Mouse (Mus musculus) neural tube, embryonic 12.5 days (tissue): Measurements from ENCODE around the gene Olfr1410. TPM values are rescaled to one million over a fixed set of nuclear protein-coding genes. Genes with fewer than 3 reads are reported as not detected.

Source experiments
- ATAC-seq: fragments of 200-750 bp; cut with Nextera tagmentation; 2 replicates; pipeline ENCODE4 v1.8.0; 2017; ENCODE audit warnings: low read depth, mild to moderate bottlenecking, moderate TSS enrichment, moderate library complexity; ENCODE audit not compliant: low FRiP score
- H3K27ac ChIP-seq: fragments of 300-500 bp; sonication (generic); 2 replicates; pipeline ENCODE4 v1.5.1; 2016
- H3K27me3 ChIP-seq: fragments of 300-500 bp; sonication (generic); replicated peaks from 2 replicates; pipeline ENCODE4 v1.6.1; 2016; ENCODE audit warnings: mild to moderate bottlenecking
- H3K36me3 ChIP-seq: fragments of 300-500 bp; sonication (generic); 2 replicates; pipeline ENCODE4 v1.6.1; 2016; ENCODE audit warnings: mild to moderate bottlenecking
- H3K4me1 ChIP-seq: fragments of 300-500 bp; sonication (generic); 2 replicates; pipeline ENCODE4 v1.6.1; 2016
- H3K4me2 ChIP-seq: fragments of 300-500 bp; sonication (generic); replicated peaks from 2 replicates; pipeline ENCODE4 v1.6.1; 2016; ENCODE audit warnings: mild to moderate bottlenecking
- H3K4me3 ChIP-seq: fragments of 300-500 bp; sonication (generic); 2 replicates; pipeline ENCODE4 v1.5.1; 2016
- H3K9ac ChIP-seq: fragments of 300-500 bp; sonication (generic); 2 replicates; pipeline ENCODE4 v1.6.1; 2016; ENCODE audit warnings: mild to moderate bottlenecking
- H3K9me3 ChIP-seq: fragments of 300-500 bp; sonication (generic); 2 replicates; pipeline ENCODE4 v1.6.1; 2016; ENCODE audit warnings: mild to moderate bottlenecking
- WGBS: fragments of 180-500 bp; shearing (Covaris S2); methylation state at CpG from one replicate; pipeline ENCODE4 v1.1.7; 2016; 5-methylcytosine and 5-hydroxymethylcytosine counted together
- polyA plus RNA-seq: library from polyadenylated mRNA; unstranded; fragments of >200 nt; fragmentation: Nextera tagmentation; extraction: Ambion mirVana; gene quantifications from 2 replicates; pipeline ENCODE4 v1.2.1, GENCODE M21; 2016

Olfr1410 gene
- polyA plus RNA-seq, 1 experiment from 2014 or later, result not detected

- Histone ChIP-seq H3K27ac (no peak overlapping the region), H3K9ac (no peak overlapping the region), H3K36me3 (peaks cover 5% of the 10 kb centered on the region; the same call in 1 of the 2 replicates), H3K4me2 (no peak overlapping the region), H3K4me3 (no peak overlapping the region), H3K4me1 (peaks cover 24% of the 10 kb centered on the region), H3K27me3 (no peaks in the 10 kb centered on the region; the same call in 1 of the 2 replicates), H3K9me3 (no peaks in the 10 kb centered on the region)
- WGBS, result 51% methylated on average over 4 of the region's 4 CpGs
- no peak for ATAC-seq
Observed at GRCm38 (mm10) chr1:92643691-92644090, 38.1 kb downstream of the Olfr1410 start.

- ATAC-seq, result no peak
- Histone ChIP-seq H3K27ac (no peak overlapping the region), H3K36me3 (no peaks in the 10 kb centered on the region), H3K9ac (no peak overlapping the region), H3K4me2 (no peak overlapping the region), H3K4me1 (peaks cover 23% of the 10 kb centered on the region), H3K27me3 (no peaks in the 10 kb centered on the region; the same call in 1 of the 2 replicates), H3K4me3 (no peak overlapping the region), H3K9me3 (no peaks in the 10 kb centered on the region)
- 83% methylated on average over 5 of the region's 5 CpGs for WGBS
Observed at GRCm38 (mm10) chr1:92644916-92645315, 39.3 kb downstream of the Olfr1410 start.

GRCm38 (mm10) chr1:92646111-92646510 is 40.5 kb downstream of the Olfr1410 start:
- no peaks in the 10 kb centered on the region for H3K9me3 ChIP-seq
- no peaks in the 10 kb centered on the region for H3K36me3 ChIP-seq
- H3K27me3 ChIP-seq, result no peaks in the 10 kb centered on the region; the same call in 1 of the 2 replicates
- no peak overlapping the region for H3K9ac ChIP-seq
- no peak overlapping the region for H3K4me3 ChIP-seq
- no peak overlapping the region for H3K4me2 ChIP-seq
- peaks cover 12% of the 10 kb centered on the region for H3K4me1 ChIP-seq
- WGBS, result 49% methylated on average over 2 of the region's 2 CpGs
- no peak overlapping the region for H3K27ac ChIP-seq
- no peak for ATAC-seq

GRCm38 (mm10) chr1:92646601-92647000 is 41.0 kb downstream of the Olfr1410 start:
- 62% methylated on average over 7 of the region's 7 CpGs for WGBS
- Histone ChIP-seq H3K9me3 (no peaks in the 10 kb centered on the region), H3K4me1 (peaks cover 15% of the 10 kb centered on the region), H3K27ac (no peak overlapping the region), H3K27me3 (no peaks in the 10 kb centered on the region; the same call in 1 of the 2 replicates), H3K9ac (no peak overlapping the region), H3K4me2 (no peak overlapping the region), H3K36me3 (no peaks in the 10 kb centered on the region), H3K4me3 (no peak overlapping the region)
- no peak for ATAC-seq

GRCm38 (mm10) chr1:92647026-92647425 is 41.4 kb downstream of the Olfr1410 start:
- H3K4me2 ChIP-seq, result no peak overlapping the region
- WGBS, result 75% methylated on average over 4 of the region's 4 CpGs
- peaks cover 15% of the 10 kb centered on the region for H3K4me1 ChIP-seq
- no peak overlapping the region for H3K9ac ChIP-seq
- H3K27me3 ChIP-seq, result no peaks in the 10 kb centered on the region; the same call in 1 of the 2 replicates
- H3K9me3 ChIP-seq, result no peaks in the 10 kb centered on the region
- H3K36me3 ChIP-seq, result no peaks in the 10 kb centered on the region
- H3K4me3 ChIP-seq, result no peak overlapping the region
- no peak overlapping the region for H3K27ac ChIP-seq
- ATAC-seq, result no peak

- H3K9ac ChIP-seq, result no peak overlapping the region
- no peak overlapping the region for H3K27ac ChIP-seq
- no peak overlapping the region for H3K4me3 ChIP-seq
- peak; percentile 49 for ATAC-seq
- no peaks in the 10 kb centered on the region for H3K36me3 ChIP-seq
- no peaks in the 10 kb centered on the region; the same call in 1 of the 2 replicates for H3K27me3 ChIP-seq
- peaks cover 10% of the 10 kb centered on the region; the same call in 1 of the 2 replicates for H3K4me1 ChIP-seq
- no peaks in the 10 kb centered on the region for H3K9me3 ChIP-seq
- no peak overlapping the region for H3K4me2 ChIP-seq
- WGBS, result 8% methylated on average over 8 of the region's 8 CpGs
Observed at GRCm38 (mm10) chr1:92647752-92648151, 42.2 kb downstream of the Olfr1410 start.

- H3K9ac ChIP-seq, result no peak overlapping the region
- H3K36me3 ChIP-seq, result no peaks in the 10 kb centered on the region
- peak; percentile 45; the same call in 1 of the 2 replicates for ATAC-seq
- H3K4me3 ChIP-seq, result no peak overlapping the region
- H3K4me2 ChIP-seq, result no peak overlapping the region
- no peaks in the 10 kb centered on the region for H3K9me3 ChIP-seq
- WGBS, result 56% methylated on average over 10 of the region's 10 CpGs
- peaks cover 10% of the 10 kb centered on the region; the same call in 1 of the 2 replicates for H3K4me1 ChIP-seq
- H3K27me3 ChIP-seq, result no peaks in the 10 kb centered on the region; the same call in 1 of the 2 replicates
- H3K27ac ChIP-seq, result no peak overlapping the region
Observed at GRCm38 (mm10) chr1:92648197-92648596, 42.6 kb downstream of the Olfr1410 start.

GRCm38 (mm10) chr1:92648673-92649072 is 43.1 kb downstream of the Olfr1410 start, which contains the start of gene Otos:
Otos (minus strand) TSS chr1:92648841.
- peak; percentile 54 for ATAC-seq

GRCm38 (mm10) chr1:92651467-92651866 is 45.9 kb downstream of the Olfr1410 start:
- no peaks in the 10 kb centered on the region for H3K36me3 ChIP-seq
- no peaks in the 10 kb centered on the region; the same call in 1 of the 2 replicates for H3K27me3 ChIP-seq
- no peak overlapping the region for H3K27ac ChIP-seq
- H3K9ac ChIP-seq, result no peak overlapping the region
- H3K4me2 ChIP-seq, result no peak overlapping the region
- no peak overlapping the region for H3K4me3 ChIP-seq
- H3K4me1 ChIP-seq, result peaks cover 10% of the 10 kb centered on the region; the same call in 1 of the 2 replicates
- H3K9me3 ChIP-seq, result no peaks in the 10 kb centered on the region
- no peak for ATAC-seq
- WGBS, result 46% methylated on average over 3 of the region's 3 CpGs

More at GRCm38 (mm10) chr1:92648673-92649072, 43.1 kb downstream of the Olfr1410 start, which contains the start of gene Otos:
- H3K4me3 ChIP-seq, result no peak within 1 kb of the TSS
- H3K9ac ChIP-seq, result no peak within 1 kb of the TSS
- H3K9me3 ChIP-seq, result no peaks in the 10 kb centered on the region
- H3K27me3 ChIP-seq, result no peaks in the 10 kb centered on the region; the same call in 1 of the 2 replicates
- no peaks in the 10 kb centered on the region for H3K36me3 ChIP-seq
- H3K27ac ChIP-seq, result no peak within 1 kb of the TSS
- WGBS, result 28% methylated on average over 8 of the region's 8 CpGs
- no peak within 1 kb of the TSS for H3K4me2 ChIP-seq
- H3K4me1 ChIP-seq, result peaks cover 10% of the 10 kb centered on the region; the same call in 1 of the 2 replicates

GRCm38 (mm10) chr1:92653179-92653578 is 47.6 kb downstream of the Olfr1410 start:
- WGBS, result 94% methylated on average over 3 of the region's 3 CpGs
- ATAC-seq, result no peak
- H3K27me3 ChIP-seq, result no peaks in the 10 kb centered on the region; the same call in 1 of the 2 replicates

GRCm38 (mm10) chr1:92654676-92655075 is 49.1 kb downstream of the Olfr1410 start:
- Histone ChIP-seq H3K4me1 (peaks cover 13% of the 10 kb centered on the region), H3K9me3 (no peaks in the 10 kb centered on the region), H3K4me2 (no peak overlapping the region), H3K9ac (no peak overlapping the region), H3K27me3 (no peaks in the 10 kb centered on the region), H3K36me3 (no peaks in the 10 kb centered on the region), H3K27ac (no peak overlapping the region), H3K4me3 (no peak overlapping the region)
- 82% methylated on average over 2 of the region's 2 CpGs for WGBS
- ATAC-seq, result no peak

More at GRCm38 (mm10) chr1:92653179-92653578, 47.6 kb downstream of the Olfr1410 start:
- Histone ChIP-seq H3K27ac (no peak overlapping the region), H3K9ac (no peak overlapping the region), H3K9me3 (no peaks in the 10 kb centered on the region), H3K4me2 (no peak overlapping the region), H3K36me3 (no peaks in the 10 kb centered on the region), H3K4me1 (peaks cover 13% of the 10 kb centered on the region), H3K4me3 (no peak overlapping the region)

- no peaks in the 10 kb centered on the region for H3K27me3 ChIP-seq
- H3K9ac ChIP-seq, result no peak overlapping the region
- peak; percentile 56 for ATAC-seq
- no peak overlapping the region for H3K4me2 ChIP-seq
- no peaks in the 10 kb centered on the region for H3K36me3 ChIP-seq
- WGBS, result 59% methylated on average over 11 of the region's 11 CpGs
- no peak overlapping the region for H3K4me3 ChIP-seq
- no peak overlapping the region for H3K27ac ChIP-seq
- peaks cover 7% of the 10 kb centered on the region; the same call in 1 of the 2 replicates for H3K4me1 ChIP-seq
- no peaks in the 10 kb centered on the region for H3K9me3 ChIP-seq
Observed at GRCm38 (mm10) chr1:92657025-92657820, 51.6 kb downstream of the Olfr1410 start.
